Mouse (Mus musculus): Measurements from ENCODE around the gene Slc51a. TPM values are rescaled to one million over a fixed set of nuclear protein-coding genes. Genes with fewer than 3 reads are reported as not detected.

The Slc51a gene
- total RNA-seq (2021), result not detected
- long read RNA-seq, experiment 1, result 0 reads
- long read RNA-seq, experiment 2, result 0 reads

GRCm38 (mm10) chr16:32487234-32488111 lies at the start of gene Slc51a:
Gene Slc51a (minus strand): TSS chr16:32487879.
- intact Hi-C loops (cut with DNase I; ENCODE audit: low total_unique reads), result no loop called here
- no peak for DNase-seq

GRCm38 (mm10) chr16:32535157-32535751 lies 47.6 kb upstream of the Slc51a start:
- intact Hi-C loops (cut with DNase I; ENCODE audit: low total_unique reads), result no loop called here
- DNase-seq, result no peak

- DNase-seq, result no peak
- intact Hi-C loops (cut with DNase I; ENCODE audit: low total_unique reads), result no loop called here
Measured at GRCm38 (mm10) chr16:32532878-32533826, 45.5 kb upstream of the Slc51a start.

GRCm38 (mm10) chr16:32526906-32527305 lies 39.2 kb upstream of the Slc51a start:
- intact Hi-C loops (cut with DNase I; ENCODE audit: low total_unique reads), result no loop called here
- DNase-seq, result peak; percentile 48

GRCm38 (mm10) chr16:32524244-32524615 lies 36.6 kb upstream of the Slc51a start:
- DNase-seq, result no peak
- intact Hi-C loops (cut with DNase I; ENCODE audit: low total_unique reads), result no loop called here

GRCm38 (mm10) chr16:32523462-32524243 lies 36.0 kb upstream of the Slc51a start:
- intact Hi-C loops (cut with DNase I; ENCODE audit: low total_unique reads), result no loop called here
- peak; percentile 77 for DNase-seq

GRCm38 (mm10) chr16:32522578-32523194 lies 35.0 kb upstream of the Slc51a start:
- intact Hi-C loops (cut with DNase I; ENCODE audit: low total_unique reads), result no loop called here
- DNase-seq, result no peak

- intact Hi-C loops (cut with DNase I; ENCODE audit: low total_unique reads), result no loop called here
- DNase-seq, result no peak
Measured at GRCm38 (mm10) chr16:32520372-32520748, 32.7 kb upstream of the Slc51a start.

- intact Hi-C loops (cut with DNase I; ENCODE audit: low total_unique reads), result no loop called here
- no peak for DNase-seq
Measured at GRCm38 (mm10) chr16:32519656-32520371, 32.1 kb upstream of the Slc51a start.

- DNase-seq, result no peak
- intact Hi-C loops (cut with DNase I; ENCODE audit: low total_unique reads), result no loop called here
Measured at GRCm38 (mm10) chr16:32517785-32518481, 30.3 kb upstream of the Slc51a start.

- intact Hi-C loops (cut with DNase I; ENCODE audit: low total_unique reads), result no loop called here
- no peak for DNase-seq
Measured at GRCm38 (mm10) chr16:32516006-32516962, 28.6 kb upstream of the Slc51a start.

- intact Hi-C loops (cut with DNase I; ENCODE audit: low total_unique reads), result no loop called here
- no peak for DNase-seq
Measured at GRCm38 (mm10) chr16:32513948-32514347, 26.3 kb upstream of the Slc51a start.

GRCm38 (mm10) chr16:32513401-32513800 lies 25.7 kb upstream of the Slc51a start:
- intact Hi-C loops (cut with DNase I; ENCODE audit: low total_unique reads), result no loop called here
- no peak for DNase-seq

GRCm38 (mm10) chr16:32512921-32513320 lies 25.2 kb upstream of the Slc51a start:
- intact Hi-C loops (cut with DNase I; ENCODE audit: low total_unique reads), result no loop called here
- DNase-seq, result no peak

- no peak for DNase-seq
- intact Hi-C loops (cut with DNase I; ENCODE audit: low total_unique reads), result no loop called here
Measured at GRCm38 (mm10) chr16:32511827-32512490, 24.3 kb upstream of the Slc51a start.

GRCm38 (mm10) chr16:32511338-32511734 lies 23.7 kb upstream of the Slc51a start:
- no peak for DNase-seq
- intact Hi-C loops (cut with DNase I; ENCODE audit: low total_unique reads), result no loop called here
